Mouse (Mus musculus) heart, postnatal 4 days (tissue): Measurements from ENCODE around the gene Unc93a2. TPM values are rescaled to one million over a fixed set of nuclear protein-coding genes. Genes with fewer than 3 reads are reported as not detected.
"Not testable (repeated sequence)": the region's sequence is repeated elsewhere in the genome, so short reads cannot be mapped to it uniquely, and the experiment has no call there.

Source experiments
- DNase-seq: peaks from one replicate; pipeline ENCODE4 v3.0.0; 2021
- total RNA-seq, 2 experiments: library from RNA; stranded (reverse); gene quantifications; 2 replicates each; pipeline ENCODE4 v1.2.3; 2021

Unc93a2 gene
- total RNA-seq, 2 experiments from 2014 or later, result not detected

- DNase-seq, result not testable (repeated sequence)
Observed at GRCm38 (mm10) chr17:7369401-7369800, 15.9 kb downstream of the Unc93a2 start.

DNA sequence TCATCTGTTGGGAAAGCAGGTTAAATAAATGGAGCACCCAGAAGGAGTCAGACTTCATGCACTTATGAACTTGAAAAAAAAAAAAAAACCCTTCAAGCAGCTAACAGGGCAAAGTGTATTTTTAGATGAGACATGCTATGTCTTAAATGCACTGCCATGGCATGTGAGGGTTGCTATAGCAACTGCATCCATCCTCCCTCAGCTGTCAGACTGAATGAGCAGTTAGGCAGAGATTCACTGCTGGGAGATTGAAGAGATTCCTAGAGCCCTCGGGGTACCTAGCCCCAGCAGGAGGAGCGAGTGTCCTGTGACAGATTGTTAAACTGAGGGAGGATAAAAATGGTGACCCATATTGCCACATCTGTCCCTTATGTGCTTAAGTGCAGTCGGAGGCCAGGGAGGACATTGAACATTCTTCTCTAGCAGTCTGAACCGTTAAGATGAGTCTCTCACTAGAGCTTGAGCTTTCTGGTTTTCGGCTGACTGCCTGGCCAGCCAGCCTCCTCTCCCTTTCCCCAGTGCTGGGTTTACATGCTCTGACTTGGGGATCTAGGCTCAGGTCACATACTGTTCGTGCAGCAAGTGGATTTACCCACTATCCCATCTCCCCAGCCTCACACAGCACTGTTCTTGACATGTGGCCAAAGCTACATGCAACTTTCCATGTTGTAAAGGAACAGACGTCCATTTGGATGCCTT is 18.4 kb downstream of the Unc93a2 start:
- DNase-seq, result not testable (repeated sequence)

GRCm38 (mm10) chr17:7366265-7366664 is 19.0 kb downstream of the Unc93a2 start:
- DNase-seq, result not testable (repeated sequence)

- DNase-seq, result not testable (repeated sequence)
Observed at GRCm38 (mm10) chr17:7365615-7366014, 19.6 kb downstream of the Unc93a2 start.

DNA sequence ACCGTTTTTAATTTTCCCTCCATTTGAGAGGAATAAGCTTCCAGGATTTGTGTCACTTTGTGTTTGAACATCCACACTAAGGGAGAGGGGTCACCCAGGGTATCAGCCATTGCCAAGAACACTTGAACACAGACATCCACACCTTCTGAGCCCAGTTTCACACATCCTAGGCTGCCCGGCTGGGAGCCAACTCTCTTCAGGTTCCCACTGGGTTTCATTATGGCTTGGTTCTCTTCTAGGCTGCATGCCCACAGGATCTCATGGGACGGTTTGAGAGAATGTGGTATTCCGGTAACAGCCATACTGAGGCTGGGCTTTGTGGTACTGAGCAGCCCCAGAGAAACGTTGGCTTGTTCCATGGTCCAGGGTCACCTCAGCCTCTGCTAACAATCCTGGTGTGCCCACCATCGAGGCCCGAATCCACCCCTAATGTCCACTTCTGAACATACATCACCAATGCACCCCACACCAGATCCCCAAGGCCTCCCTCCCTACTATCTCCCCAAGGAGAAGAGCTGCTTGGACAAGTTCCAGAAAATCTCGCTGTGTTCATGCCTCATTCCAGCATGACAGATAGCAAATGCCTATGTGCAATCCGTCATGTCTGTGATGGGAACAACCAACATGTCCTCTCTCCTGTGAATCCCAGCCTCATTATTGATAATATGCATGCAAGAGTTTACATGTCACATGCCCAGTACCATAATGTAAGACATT is 24.4 kb downstream of the Unc93a2 start:
- peak; percentile 76 for DNase-seq

- DNase-seq, result not testable (repeated sequence)
Observed at GRCm38 (mm10) chr17:7359806-7360205, 25.5 kb downstream of the Unc93a2 start.

DNA sequence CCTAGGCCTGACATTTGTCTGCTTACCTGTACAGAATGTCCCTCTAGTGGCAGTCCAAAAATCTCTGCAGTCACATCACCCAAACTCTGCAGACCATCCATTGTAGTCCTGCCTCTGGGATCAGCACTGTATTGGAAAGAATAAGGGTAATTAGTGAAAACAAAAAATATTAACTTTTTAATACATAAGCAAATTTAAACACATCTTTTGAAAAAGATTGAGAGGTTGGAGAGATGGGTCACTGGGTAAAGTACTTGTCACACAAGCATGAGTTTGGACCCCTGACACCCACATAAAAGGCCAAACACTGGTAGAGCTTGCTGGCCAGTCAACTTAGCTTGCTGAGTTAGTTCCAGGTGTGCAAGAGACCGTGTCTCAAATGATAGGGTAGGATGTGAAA is 32.7 kb downstream of the Unc93a2 start, which contains the start of gene Ttll2:
TSS of gene Ttll2 (minus strand) at position 101 of the 400 bp plus-strand sequence.
- DNase-seq, result not testable (repeated sequence)

GRCm38 (mm10) chr17:7348765-7349164 is 36.5 kb downstream of the Unc93a2 start:
- not testable (repeated sequence) for DNase-seq

DNA sequence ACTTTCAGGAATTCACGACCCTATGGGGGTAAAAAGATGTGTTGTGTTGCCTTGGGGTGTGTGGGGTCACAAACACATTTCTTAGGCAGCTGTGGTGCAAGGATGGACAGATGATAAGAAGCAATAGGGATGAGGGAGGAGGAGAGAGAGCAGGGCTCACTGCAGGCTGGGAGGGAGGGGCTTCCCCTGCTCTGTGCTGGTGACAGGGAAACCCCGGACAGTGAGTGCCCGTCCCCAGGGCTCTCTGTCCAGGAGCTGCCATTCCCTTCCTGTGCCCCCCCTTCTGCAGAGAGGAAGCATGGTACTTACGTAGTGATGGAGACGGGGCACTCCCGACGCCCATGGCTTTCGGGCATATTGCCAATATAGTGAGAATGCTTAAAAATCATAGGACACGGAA is 47.9 kb downstream of the Unc93a2 start:
- not testable (repeated sequence) for DNase-seq

GRCm38 (mm10) chr17:7332745-7333144 is 52.5 kb downstream of the Unc93a2 start:
- DNase-seq, result not testable (repeated sequence)

DNA sequence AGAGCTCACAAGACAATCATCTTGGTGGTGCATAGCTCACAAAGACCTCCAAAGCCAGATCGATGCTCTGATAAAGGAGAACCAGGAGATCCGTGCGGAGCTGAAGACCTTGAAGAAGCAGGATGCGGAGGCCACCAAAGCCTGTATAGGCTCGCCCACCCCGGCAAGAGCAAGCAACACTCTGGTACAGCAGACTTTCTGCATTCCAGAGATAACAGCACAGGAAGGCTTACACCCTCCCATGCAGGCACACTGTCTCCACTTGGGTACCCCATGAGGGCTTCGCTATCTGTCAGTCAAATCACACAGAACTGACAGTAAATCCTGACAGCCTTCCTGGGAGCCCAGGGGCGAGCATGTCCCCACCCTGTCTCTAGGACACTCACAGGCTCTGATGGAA is 58.8 kb downstream of the Unc93a2 start:
- DNase-seq, result not testable (repeated sequence)

DNA sequence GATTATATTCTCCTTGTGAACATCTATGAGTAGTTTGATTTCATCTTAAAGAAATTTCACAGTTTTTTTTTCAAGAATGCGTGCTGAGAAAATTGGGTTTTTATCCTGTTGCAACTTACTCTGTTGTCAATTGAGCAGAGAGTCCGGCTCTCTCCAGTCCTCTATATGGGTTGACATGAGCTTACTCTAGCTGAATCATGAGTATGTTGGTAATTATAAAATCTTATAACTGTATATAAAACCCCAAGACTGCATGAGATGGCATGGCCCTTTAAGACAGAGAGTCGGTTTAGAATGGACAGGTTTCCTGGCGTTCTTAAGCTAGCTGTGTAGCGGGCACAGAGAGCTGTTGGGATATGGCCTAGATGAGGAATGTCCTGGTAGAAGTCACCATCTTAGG is 60.9 kb downstream of the Unc93a2 start, which contains the start of gene Tcp10a:
TSS of gene Tcp10a (plus strand) at position 301 of the 400 bp plus-strand sequence.
- not testable (repeated sequence) for DNase-seq

- DNase-seq, result not testable (repeated sequence)
Observed at GRCm38 (mm10) chr17:7319789-7320188, 65.5 kb downstream of the Unc93a2 start.

DNA sequence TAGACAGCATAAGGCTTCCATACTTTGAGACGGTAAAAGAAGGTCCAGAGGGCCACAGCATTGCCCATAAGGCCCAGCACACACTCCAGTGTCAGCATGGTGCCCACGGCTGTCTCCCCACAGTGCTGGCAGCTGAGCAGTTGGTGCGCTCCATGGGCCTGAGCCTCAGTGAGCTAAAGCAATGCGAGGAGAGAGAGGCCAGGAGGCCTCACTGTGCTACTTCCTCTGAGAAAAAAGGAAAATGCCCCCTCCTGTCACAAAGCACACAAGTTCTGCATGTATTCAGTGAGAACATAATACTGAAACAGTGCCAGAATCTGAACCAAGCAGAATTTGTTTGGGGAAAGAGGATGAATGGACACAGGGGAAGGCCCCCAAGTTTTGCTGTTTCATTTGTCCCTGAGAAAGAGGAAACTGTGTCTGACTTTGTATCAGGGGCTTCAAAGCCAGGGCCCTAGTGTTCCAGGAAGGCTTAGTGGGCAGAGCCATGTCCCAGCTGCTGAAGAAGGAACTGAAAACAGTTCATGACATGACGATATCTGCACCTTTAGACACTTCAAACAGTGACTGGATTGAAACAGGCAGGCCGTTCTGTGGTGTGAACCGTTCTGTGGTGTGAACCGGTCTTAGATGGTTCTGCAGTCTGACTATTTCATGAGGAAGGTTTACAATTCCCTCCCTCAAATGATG is 69.4 kb downstream of the Unc93a2 start:
- not testable (repeated sequence) for DNase-seq

Other genes starting within 250 kb of the Unc93a2 start
- gene Rps6ka2, start 215.3 kb downstream of the Unc93a2 start, total RNA-seq, result 10 to 100 TPM; 26.2 to 31.1 TPM
- not detected for gene Tcp10a, start 60.8 kb downstream of the Unc93a2 start, total RNA-seq
- gene Ttll2, start 32.8 kb downstream of the Unc93a2 start, total RNA-seq, result not detected
- gene Gm49630, start 13.5 kb downstream of the Unc93a2 start, total RNA-seq, result not detected